Mouse (Mus musculus): ENCODE measurements around the gene Abca13. TPM values are rescaled to one million over a fixed set of nuclear protein-coding genes. Genes with fewer than 3 reads are reported as not detected.

Gene Abca13
- polyA plus RNA-seq, 1 experiment from 2014 or later = 0.04 TPM

Other genes with a start within 250 kb of the Abca13 start
- gene Pkd1l1, start 218.7 kb upstream of the Abca13 start, polyA plus RNA-seq (2015; fragmentation: Nextera tagmentation; extraction: Ambion mirVana) = 0.08 and 0.21 TPM in 2 replicates
- gene Hus1, start 180.8 kb upstream of the Abca13 start, polyA plus RNA-seq (2015; fragmentation: Nextera tagmentation; extraction: Ambion mirVana) = 10.2 and 11.3 TPM in 2 replicates
- 0.73 and 0.77 TPM in 2 replicates for gene Gm11992, start 143.3 kb upstream of the Abca13 start, polyA plus RNA-seq (2015; fragmentation: Nextera tagmentation; extraction: Ambion mirVana)
- gene Sun3, start 143.0 kb upstream of the Abca13 start, polyA plus RNA-seq (2015; fragmentation: Nextera tagmentation; extraction: Ambion mirVana) = not detected in 2 replicates
- gene Upp1, start 73.8 kb upstream of the Abca13 start, polyA plus RNA-seq (2015; fragmentation: Nextera tagmentation; extraction: Ambion mirVana) = 3.4 and 3.5 TPM in 2 replicates

Measured in midbrain, embryonic 13.5 days (tissue).